Mouse (Mus musculus): Measurements from ENCODE around the gene Pnrc1. TPM values are rescaled to one million over a fixed set of nuclear protein-coding genes. Genes with fewer than 3 reads are reported as not detected.

The Pnrc1 gene
- polyA plus RNA-seq (2014; fragmentation: Illumina TruSeq; extraction: RNeasy Lipid Tissue Mini Kit (QIAGEN cat#74804); ENCODE audit: low read depth, low replicate concordance) = 60.6 TPM

DNA sequence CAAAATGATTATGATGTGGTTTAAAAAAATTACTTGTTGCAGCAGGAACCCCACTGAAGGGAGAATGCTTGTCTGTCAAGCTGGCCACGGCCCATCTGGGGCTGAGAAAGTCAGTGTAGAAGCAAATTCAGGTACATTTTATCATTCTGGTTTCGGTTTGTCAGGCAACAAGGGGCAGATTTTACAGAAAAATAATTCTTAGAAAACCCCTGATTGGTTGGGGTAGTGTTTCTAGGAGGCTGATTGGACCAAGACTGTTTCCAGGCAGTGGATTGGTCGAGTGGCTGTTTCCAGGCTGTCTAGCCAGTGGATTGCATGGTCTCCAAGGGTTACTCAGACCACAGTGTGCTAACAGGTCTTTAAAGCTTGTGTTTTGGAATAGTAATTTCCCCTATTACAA, at the start of gene Pnrc1:
TSS of gene Pnrc1 (minus strand) at position 162 of the 400 bp plus-strand sequence.

GRCm38 (mm10) chr4:33309764-33310757, 20.1 kb upstream of the Pnrc1 start, which contains the start of gene Rngtt:
Gene Rngtt, plus strand, starts transcription at chr4:33310311.

GRCm38 (mm10) chr4:33208881-33209841, 80.8 kb downstream of the Pnrc1 start, which contains the start of gene Srsf12:
Gene Srsf12, plus strand, starts transcription at chr4:33208991.

Other genes with a start within 250 kb of the Pnrc1 start
- gene Gabrr2, start 227.2 kb downstream of the Pnrc1 start, polyA plus RNA-seq (2014; fragmentation: Illumina TruSeq; extraction: RNeasy Lipid Tissue Mini Kit (QIAGEN cat#74804); ENCODE audit: low read depth, low replicate concordance) = 1.3 TPM
- gene Gabrr1, start 157.6 kb downstream of the Pnrc1 start, polyA plus RNA-seq (2014; fragmentation: Illumina TruSeq; extraction: RNeasy Lipid Tissue Mini Kit (QIAGEN cat#74804); ENCODE audit: low read depth, low replicate concordance) = 2.7 TPM
- 7.0 TPM for gene Pm20d2, start 100.4 kb downstream of the Pnrc1 start, polyA plus RNA-seq (2014; fragmentation: Illumina TruSeq; extraction: RNeasy Lipid Tissue Mini Kit (QIAGEN cat#74804); ENCODE audit: low read depth, low replicate concordance)
- gene Srsf12, start 81.2 kb downstream of the Pnrc1 start, polyA plus RNA-seq (2014; fragmentation: Illumina TruSeq; extraction: RNeasy Lipid Tissue Mini Kit (QIAGEN cat#74804); ENCODE audit: low read depth, low replicate concordance) = 0.83 TPM
- 9.9 TPM for gene Rngtt, start 20.1 kb upstream of the Pnrc1 start, polyA plus RNA-seq (2014; fragmentation: Illumina TruSeq; extraction: RNeasy Lipid Tissue Mini Kit (QIAGEN cat#74804); ENCODE audit: low read depth, low replicate concordance)